Mouse (Mus musculus): ENCODE results near the gene Kctd8. TPM values are rescaled to one million over a fixed set of nuclear protein-coding genes. Genes with fewer than 3 reads are reported as not detected.

Kctd8 gene
- 13.6 and 17.8 TPM in 2 replicates for polyA plus RNA-seq (2014; fragmentation: Nextera tagmentation; extraction: Ambion mirVana)

GRCm38 (mm10) chr5:69340919-69341801 is at the start of gene Kctd8:
Kctd8 (minus strand) TSS chr5:69341679.
- Histone ChIP-seq H3K27ac (replicated peaks; ENCODE audit: low read depth, low read length) (peak within 1 kb of the TSS; percentile 64), H3K4me1 (ENCODE audit: control insufficient read depth, insufficient read depth, low read length) (no peaks in the 10 kb centered on the region), H3K4me2 (ENCODE audit: low read length) (peak within 1 kb of the TSS; percentile 85), H3K36me3 (ENCODE audit: control insufficient read depth, insufficient read depth, low read length) (no peaks in the 10 kb centered on the region), H3K9ac (replicated peaks; ENCODE audit: low read length) (peak within 1 kb of the TSS; percentile 71), H3K4me3 (replicated peaks; ENCODE audit: low read depth, low read length) (peak within 1 kb of the TSS; percentile 74), H3K27me3 (ENCODE audit: control insufficient read depth, insufficient read depth, low read length) (no peaks in the 10 kb centered on the region), H3K9me3 (ENCODE audit: control insufficient read depth, low read length) (no peaks in the 10 kb centered on the region)
- ATAC-seq (ENCODE audit: low FRiP score, low TSS enrichment) (peak; percentile 90), DNase-seq (peak; percentile 92)
- WGBS, result under 1% methylated on average over 87 of the region's 87 CpGs

- Histone ChIP-seq H3K27ac (replicated peaks; ENCODE audit: low read depth, low read length) (no peak overlapping the region), H3K4me2 (ENCODE audit: low read length) (no peak overlapping the region), H3K36me3 (ENCODE audit: control insufficient read depth, insufficient read depth, low read length) (no peaks in the 10 kb centered on the region), H3K9ac (replicated peaks; ENCODE audit: low read length) (no peak overlapping the region), H3K4me1 (ENCODE audit: control insufficient read depth, insufficient read depth, low read length) (no peaks in the 10 kb centered on the region), H3K9me3 (ENCODE audit: control insufficient read depth, low read length) (no peaks in the 10 kb centered on the region), H3K27me3 (ENCODE audit: control insufficient read depth, insufficient read depth, low read length) (no peaks in the 10 kb centered on the region), H3K4me3 (replicated peaks; ENCODE audit: low read depth, low read length) (no peak overlapping the region)
- 86% methylated on average over 4 of the region's 4 CpGs for WGBS
- no peak for ATAC-seq (ENCODE audit: low FRiP score, low TSS enrichment)
- no peak for DNase-seq
Observed at GRCm38 (mm10) chr5:69379072-69379471, 37.6 kb upstream of the Kctd8 start.

DNA sequence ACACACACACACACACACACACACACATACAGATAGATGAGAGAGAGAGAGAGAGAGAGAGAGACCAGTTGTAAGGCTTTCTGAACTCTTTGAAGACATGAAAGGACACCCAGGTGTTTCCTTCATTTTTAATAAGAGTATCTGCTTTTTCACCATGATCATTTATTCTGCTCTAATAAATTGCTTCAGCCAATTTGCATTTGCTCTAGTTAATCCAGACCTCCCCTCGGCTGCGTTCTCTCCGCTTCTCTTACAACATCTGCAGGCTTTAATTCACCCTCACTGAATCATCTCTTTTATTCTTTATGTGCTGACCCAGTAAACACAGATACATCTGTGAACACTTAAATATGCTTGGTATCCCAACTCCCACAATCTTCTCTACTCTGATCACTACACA is 9.1 kb upstream of the Kctd8 start:
- ATAC-seq (ENCODE audit: low FRiP score, low TSS enrichment) (no peak), DNase-seq (no peak)
- H3K36me3 ChIP-seq (ENCODE audit: control insufficient read depth, insufficient read depth, low read length), result no peaks in the 10 kb centered on the region
- H3K4me3 ChIP-seq (replicated peaks; ENCODE audit: low read depth, low read length), result no peak overlapping the region
- no peaks in the 10 kb centered on the region for H3K4me1 ChIP-seq (ENCODE audit: control insufficient read depth, insufficient read depth, low read length)
- WGBS, result 72% methylated on average over 3 of the region's 3 CpGs
- H3K27me3 ChIP-seq (ENCODE audit: control insufficient read depth, insufficient read depth, low read length), result no peaks in the 10 kb centered on the region
- H3K27ac ChIP-seq (replicated peaks; ENCODE audit: low read depth, low read length), result no peak overlapping the region
- H3K9ac ChIP-seq (replicated peaks; ENCODE audit: low read length), result no peak overlapping the region
- H3K4me2 ChIP-seq (ENCODE audit: low read length), result no peak overlapping the region
- H3K9me3 ChIP-seq (ENCODE audit: control insufficient read depth, low read length), result no peaks in the 10 kb centered on the region

- peak overlapping the region; percentile 64 for H3K27ac ChIP-seq (replicated peaks; ENCODE audit: low read depth, low read length)
- ATAC-seq (ENCODE audit: low FRiP score, low TSS enrichment), result peak; percentile 59
Observed at GRCm38 (mm10) chr5:69340102-69340918, 1.2 kb downstream of the Kctd8 start.

DNA sequence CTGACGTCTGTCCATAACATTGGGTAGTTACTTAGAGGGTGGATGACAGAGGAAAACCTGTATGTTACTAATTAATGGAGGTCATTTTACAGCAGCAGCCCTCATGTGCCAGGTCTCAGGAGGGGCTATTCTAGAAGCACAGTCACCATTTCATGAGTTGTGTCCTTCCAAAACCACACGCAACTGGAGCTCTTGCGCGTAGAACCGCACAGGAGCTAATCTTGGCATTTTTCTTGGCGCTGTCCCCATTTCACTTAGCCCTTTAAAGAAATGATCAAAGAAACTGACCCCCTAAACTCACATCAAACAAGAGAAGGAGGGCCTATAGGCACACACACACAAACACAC is 1.9 kb downstream of the Kctd8 start:
- no peak for ATAC-seq (ENCODE audit: low FRiP score, low TSS enrichment)
- WGBS, result 75% methylated on average over 6 of the region's 6 CpGs
- Histone ChIP-seq H3K36me3 (ENCODE audit: control insufficient read depth, insufficient read depth, low read length) (no peaks in the 10 kb centered on the region), H3K9me3 (ENCODE audit: control insufficient read depth, low read length) (no peaks in the 10 kb centered on the region), H3K4me2 (ENCODE audit: low read length) (peak overlapping the region; percentile 85), H3K4me3 (replicated peaks; ENCODE audit: low read depth, low read length) (peak overlapping the region; percentile 74), H3K27me3 (ENCODE audit: control insufficient read depth, insufficient read depth, low read length) (no peaks in the 10 kb centered on the region), H3K27ac (replicated peaks; ENCODE audit: low read depth, low read length) (no peak overlapping the region), H3K4me1 (ENCODE audit: control insufficient read depth, insufficient read depth, low read length) (no peaks in the 10 kb centered on the region), H3K9ac (replicated peaks; ENCODE audit: low read length) (no peak overlapping the region)
- peak; percentile 24 for DNase-seq

More at GRCm38 (mm10) chr5:69340102-69340918, 1.2 kb downstream of the Kctd8 start:
- peak overlapping the region; percentile 85 for H3K4me2 ChIP-seq (ENCODE audit: low read length)
- H3K9ac ChIP-seq (replicated peaks; ENCODE audit: low read length), result peak overlapping the region; percentile 71
- H3K27me3 ChIP-seq (ENCODE audit: control insufficient read depth, insufficient read depth, low read length), result no peaks in the 10 kb centered on the region
- DNase-seq, result peak; percentile 83
- H3K4me3 ChIP-seq (replicated peaks; ENCODE audit: low read depth, low read length), result peak overlapping the region; percentile 74
- no peaks in the 10 kb centered on the region for H3K36me3 ChIP-seq (ENCODE audit: control insufficient read depth, insufficient read depth, low read length)
- no peaks in the 10 kb centered on the region for H3K9me3 ChIP-seq (ENCODE audit: control insufficient read depth, low read length)
- H3K4me1 ChIP-seq (ENCODE audit: control insufficient read depth, insufficient read depth, low read length), result no peaks in the 10 kb centered on the region
- WGBS, result under 1% methylated on average over 44 of the region's 44 CpGs

- H3K4me3 ChIP-seq (replicated peaks; ENCODE audit: low read depth, low read length), result peak overlapping the region; percentile 74
- H3K27ac ChIP-seq (replicated peaks; ENCODE audit: low read depth, low read length), result no peak overlapping the region
- no peaks in the 10 kb centered on the region for H3K4me1 ChIP-seq (ENCODE audit: control insufficient read depth, insufficient read depth, low read length)
- ATAC-seq (ENCODE audit: low FRiP score, low TSS enrichment) (no peak), DNase-seq (peak; percentile 23)
- no peaks in the 10 kb centered on the region for H3K36me3 ChIP-seq (ENCODE audit: control insufficient read depth, insufficient read depth, low read length)
- 0 out of 2 replicates have a peak overlapping the region, but pooled peaks have one; percentile 9 for H3K9ac ChIP-seq (replicated peaks; ENCODE audit: low read length)
- no peaks in the 10 kb centered on the region for H3K27me3 ChIP-seq (ENCODE audit: control insufficient read depth, insufficient read depth, low read length)
- H3K4me2 ChIP-seq (ENCODE audit: low read length), result peak overlapping the region; percentile 85
- H3K9me3 ChIP-seq (ENCODE audit: control insufficient read depth, low read length), result no peaks in the 10 kb centered on the region
- 47% methylated on average over 4 of the region's 4 CpGs for WGBS
Observed at GRCm38 (mm10) chr5:69338916-69339622, 2.4 kb downstream of the Kctd8 start.

DNA sequence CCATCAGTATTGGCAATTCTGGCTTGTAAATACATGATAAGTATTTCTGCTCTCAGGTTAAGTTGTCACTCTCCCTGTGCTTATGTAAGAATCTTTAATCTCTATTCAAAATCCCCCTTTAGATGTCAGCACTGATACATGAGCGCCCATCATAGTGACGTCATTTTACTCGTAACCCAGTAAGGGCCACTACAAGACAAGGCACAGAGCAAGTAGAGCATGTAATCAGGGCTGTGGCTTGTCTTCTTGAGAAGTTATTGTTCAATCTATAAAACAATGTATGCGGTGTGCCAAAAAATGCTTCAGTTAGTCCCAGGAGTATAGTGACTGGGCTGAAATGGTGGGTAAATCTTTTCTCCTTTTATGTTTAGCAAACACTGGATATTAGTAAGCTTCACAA is 13.9 kb downstream of the Kctd8 start:
- Histone ChIP-seq H3K9ac (replicated peaks; ENCODE audit: low read length) (no peak overlapping the region), H3K4me1 (ENCODE audit: control insufficient read depth, insufficient read depth, low read length) (no peaks in the 10 kb centered on the region), H3K9me3 (ENCODE audit: control insufficient read depth, low read length) (no peaks in the 10 kb centered on the region), H3K4me3 (replicated peaks; ENCODE audit: low read depth, low read length) (no peak overlapping the region), H3K27me3 (ENCODE audit: control insufficient read depth, insufficient read depth, low read length) (no peaks in the 10 kb centered on the region), H3K4me2 (ENCODE audit: low read length) (no peak overlapping the region), H3K36me3 (ENCODE audit: control insufficient read depth, insufficient read depth, low read length) (no peaks in the 10 kb centered on the region), H3K27ac (replicated peaks; ENCODE audit: low read depth, low read length) (no peak overlapping the region)
- DNase-seq (no peak), ATAC-seq (ENCODE audit: low FRiP score, low TSS enrichment) (no peak)
- WGBS, result 63% methylated on average over 4 of the region's 4 CpGs

- no peaks in the 10 kb centered on the region for H3K9me3 ChIP-seq (ENCODE audit: control insufficient read depth, low read length)
- no peak overlapping the region for H3K4me2 ChIP-seq (ENCODE audit: low read length)
- no peak for DNase-seq
- H3K9ac ChIP-seq (replicated peaks; ENCODE audit: low read length), result no peak overlapping the region
- no peaks in the 10 kb centered on the region for H3K36me3 ChIP-seq (ENCODE audit: control insufficient read depth, insufficient read depth, low read length)
- no peaks in the 10 kb centered on the region for H3K27me3 ChIP-seq (ENCODE audit: control insufficient read depth, insufficient read depth, low read length)
- H3K27ac ChIP-seq (replicated peaks; ENCODE audit: low read depth, low read length), result no peak overlapping the region
- ATAC-seq (ENCODE audit: low FRiP score, low TSS enrichment), result no peak
- 49% methylated on average over 12 of the region's 12 CpGs for WGBS
- no peaks in the 10 kb centered on the region for H3K4me1 ChIP-seq (ENCODE audit: control insufficient read depth, insufficient read depth, low read length)
- no peak overlapping the region for H3K4me3 ChIP-seq (replicated peaks; ENCODE audit: low read depth, low read length)
Observed at GRCm38 (mm10) chr5:69324566-69325230, 16.8 kb downstream of the Kctd8 start.

All from midbrain, embryonic 14.5 days (tissue).